Mouse (Mus musculus) MN1 (cell line): Measurements from ENCODE around the gene Cbarp.
"Not testable (repeated sequence)": the region's sequence is repeated elsewhere in the genome, so short reads cannot be mapped to it uniquely, and the experiment has no call there.

Experiments used
- DNase-seq: peaks from one replicate; pipeline ENCODE4 v3.0.0-alpha.2; 2016; ENCODE audit warnings: low spot score

Cbarp gene

GRCm38 (mm10) chr10:80170052-80170451 is 29.4 kb upstream of the Cbarp start:
- no peak for DNase-seq

- no peak for DNase-seq
Measured at GRCm38 (mm10) chr10:80169651-80170050, 29.0 kb upstream of the Cbarp start.

- no peak for DNase-seq
Measured at GRCm38 (mm10) chr10:80169070-80169469, 28.4 kb upstream of the Cbarp start.

GRCm38 (mm10) chr10:80168038-80168661 is 27.5 kb upstream of the Cbarp start:
- DNase-seq = peak; percentile 96

GRCm38 (mm10) chr10:80167460-80168037 is 26.9 kb upstream of the Cbarp start:
- DNase-seq = peak; percentile 98

GRCm38 (mm10) chr10:80166136-80166535 is 25.5 kb upstream of the Cbarp start:
- not testable (repeated sequence) for DNase-seq

GRCm38 (mm10) chr10:80165392-80166128 is 24.9 kb upstream of the Cbarp start, which contains the start of gene Cirbp:
Gene Cirbp (plus strand): TSS chr10:80165985.
- peak; percentile 79 for DNase-seq

- peak; percentile 99 for DNase-seq
Measured at GRCm38 (mm10) chr10:80164998-80165344, 24.3 kb upstream of the Cbarp start.

GRCm38 (mm10) chr10:80164161-80164997 is 23.7 kb upstream of the Cbarp start:
- DNase-seq = peak; percentile 74

- peak; percentile 93 for DNase-seq
Measured at GRCm38 (mm10) chr10:80163721-80164120, 23.1 kb upstream of the Cbarp start.

- peak; percentile 15 for DNase-seq
Measured at GRCm38 (mm10) chr10:80162716-80163299, 22.2 kb upstream of the Cbarp start.

GRCm38 (mm10) chr10:80162243-80162608 is 21.6 kb upstream of the Cbarp start:
- DNase-seq = no peak

GRCm38 (mm10) chr10:80161522-80162242 is 21.0 kb upstream of the Cbarp start:
- DNase-seq = peak; percentile 68

- DNase-seq = peak; percentile 96
Measured at GRCm38 (mm10) chr10:80160455-80161371, 20.1 kb upstream of the Cbarp start.

GRCm38 (mm10) chr10:80159561-80160454 is 19.2 kb upstream of the Cbarp start:
- peak; percentile 100 for DNase-seq

- peak; percentile 49 for DNase-seq
Measured at GRCm38 (mm10) chr10:80159021-80159560, 18.5 kb upstream of the Cbarp start.

- peak; percentile 67 for DNase-seq
Measured at GRCm38 (mm10) chr10:80158307-80158986, 17.8 kb upstream of the Cbarp start.
